Mouse (Mus musculus) c-Kit-negative CD71-positive TER-119-positive erythroid progenitor cells, embryonic 14.5 days (primary cell): Measurements from ENCODE around the gene Ptprc.

ENCODE experiments used
- DNase-seq: peaks from one replicate; pipeline ENCODE4 v3.0.0-alpha.2; 2013; ENCODE audit warnings: low read depth, low spot score

Ptprc gene

GRCm38 (mm10) chr1:138175494-138175893 lies at the start of gene Ptprc:
Gene Ptprc, minus strand, starts transcription at chr1:138175708.
- DNase-seq, result no peak

- no peak for DNase-seq
Observed at GRCm38 (mm10) chr1:138214736-138215458, 39.4 kb upstream of the Ptprc start.

GRCm38 (mm10) chr1:138210387-138211024 lies 35.0 kb upstream of the Ptprc start:
- no peak for DNase-seq

- no peak for DNase-seq
Observed at GRCm38 (mm10) chr1:138209751-138210150, 34.2 kb upstream of the Ptprc start.

GRCm38 (mm10) chr1:138206041-138206440 lies 30.5 kb upstream of the Ptprc start:
- DNase-seq, result no peak

- DNase-seq, result no peak
Observed at GRCm38 (mm10) chr1:138191689-138192508, 16.4 kb upstream of the Ptprc start.

GRCm38 (mm10) chr1:138188131-138188530 lies 12.6 kb upstream of the Ptprc start:
- no peak for DNase-seq

- no peak for DNase-seq
Observed at GRCm38 (mm10) chr1:138185904-138186303, 10.4 kb upstream of the Ptprc start.

- no peak for DNase-seq
Observed at GRCm38 (mm10) chr1:138180081-138180480, 4.6 kb upstream of the Ptprc start.

- no peak for DNase-seq
Observed at GRCm38 (mm10) chr1:138174705-138175492, 609 bp downstream of the Ptprc start.

GRCm38 (mm10) chr1:138174143-138174542 lies 1.4 kb downstream of the Ptprc start:
- DNase-seq, result no peak

- DNase-seq, result no peak
Observed at GRCm38 (mm10) chr1:138173669-138174068, 1.8 kb downstream of the Ptprc start.

GRCm38 (mm10) chr1:138172547-138172946 lies 3.0 kb downstream of the Ptprc start:
- DNase-seq, result no peak

GRCm38 (mm10) chr1:138172096-138172495 lies 3.4 kb downstream of the Ptprc start:
- no peak for DNase-seq

GRCm38 (mm10) chr1:138166233-138166771 lies 9.2 kb downstream of the Ptprc start:
- DNase-seq, result no peak

- DNase-seq, result no peak
Observed at GRCm38 (mm10) chr1:138162638-138163037, 12.9 kb downstream of the Ptprc start.

GRCm38 (mm10) chr1:138158921-138159320 lies 16.6 kb downstream of the Ptprc start:
- DNase-seq, result no peak

- no peak for DNase-seq
Observed at GRCm38 (mm10) chr1:138158236-138158635, 17.3 kb downstream of the Ptprc start.

- DNase-seq, result no peak
Observed at GRCm38 (mm10) chr1:138157709-138158108, 17.8 kb downstream of the Ptprc start.

- no peak for DNase-seq
Observed at GRCm38 (mm10) chr1:138157008-138157407, 18.5 kb downstream of the Ptprc start.

- no peak for DNase-seq
Observed at GRCm38 (mm10) chr1:138154185-138154785, 21.2 kb downstream of the Ptprc start.
